Mouse (Mus musculus): Measurements from ENCODE around the gene Cldnd1.

The Cldnd1 gene

DNA sequence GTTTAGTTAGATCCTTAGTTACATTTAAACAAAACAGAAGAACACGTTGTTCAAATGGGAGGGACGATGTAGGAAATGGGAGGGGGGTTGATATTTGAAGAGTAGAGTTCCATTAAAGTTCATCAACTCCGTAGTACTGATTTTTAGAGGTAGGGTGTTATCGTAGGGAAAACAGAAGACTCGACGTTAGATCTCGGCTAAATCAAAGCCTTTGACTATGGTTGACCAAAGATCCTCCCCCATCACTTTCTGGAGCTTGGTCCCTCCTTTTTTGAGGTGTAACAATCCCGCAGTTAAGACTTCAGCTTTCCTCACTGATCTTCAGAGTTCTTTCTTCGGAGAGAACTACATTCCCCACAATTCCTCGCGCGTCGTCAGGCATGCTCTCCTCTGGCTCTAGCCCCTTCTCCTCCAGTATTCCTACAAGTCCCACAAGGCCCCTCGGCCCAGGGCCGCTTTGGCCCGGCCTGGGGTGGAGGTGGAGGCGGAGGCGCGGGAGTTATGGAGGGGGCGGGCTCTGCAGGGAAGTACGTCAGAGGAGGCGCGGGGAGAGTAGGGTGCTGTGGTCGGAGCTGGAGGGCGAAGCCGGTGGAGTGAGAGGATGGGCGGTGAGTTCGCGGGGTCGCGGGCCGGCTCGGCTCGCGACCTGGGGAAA lies at the start of gene Cldnd1:
Gene Cldnd1, plus strand, starts transcription at position 434 of the 655 bp plus-strand sequence.
- in situ Hi-C loops (cut with MboI, MseI), result no loop called here

DNA sequence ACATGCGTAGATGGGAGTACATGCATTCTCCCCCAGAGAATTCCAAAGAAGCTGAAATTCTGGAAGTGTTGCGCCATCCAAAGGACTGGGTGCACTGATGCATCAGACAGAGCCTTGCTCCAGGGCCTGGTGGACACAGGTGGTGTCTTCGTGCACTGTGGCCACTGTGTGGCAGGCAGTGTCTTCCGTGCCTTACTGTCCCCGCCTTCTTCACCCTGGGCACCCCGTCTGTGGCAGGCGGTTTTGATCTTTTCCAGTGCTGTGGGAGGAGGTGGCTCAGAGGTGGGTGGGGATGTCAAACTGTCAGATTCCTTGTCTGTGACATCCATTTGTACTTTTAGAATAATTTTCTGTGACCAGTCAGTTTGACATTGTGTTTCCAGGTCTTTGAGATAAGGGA lies 49.0 kb upstream of the Cldnd1 start:
- in situ Hi-C loops (cut with MboI, MseI), result loop anchor here (5.0 kb wide), 1 partner anchor 54 kb away; no protein-coding TSS in a partner anchor

GRCm38 (mm10) chr16:58682046-58682445 lies 45.7 kb upstream of the Cldnd1 start:
- in situ Hi-C loops (cut with MboI, MseI), result loop anchor here (10.0 kb wide), 1 partner anchor 793 kb away; the partner anchor contains the start of gene Riox2

DNA sequence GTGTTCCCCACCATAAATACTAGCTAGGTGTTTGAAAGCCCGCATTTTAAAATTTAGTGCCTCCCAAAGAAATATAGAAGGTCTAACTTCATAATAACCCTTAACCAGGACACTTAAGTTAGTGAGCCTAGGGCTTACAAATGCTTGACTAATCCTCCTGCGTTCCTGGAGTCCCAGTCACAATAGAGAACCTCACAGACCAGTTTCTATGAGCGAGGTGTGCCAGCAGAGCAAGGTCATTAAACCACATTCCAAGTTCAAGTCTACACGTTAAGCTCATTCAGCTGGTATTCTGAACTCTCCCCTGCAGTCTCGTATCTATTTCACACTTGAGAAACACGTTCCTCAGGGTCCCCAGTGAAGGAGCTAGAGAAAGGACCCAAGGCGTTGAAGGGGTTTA lies 44.8 kb upstream of the Cldnd1 start:
- in situ Hi-C loops (cut with MboI, MseI), result loop anchor here (10.0 kb wide), 1 partner anchor 792 kb away; the partner anchor contains the start of gene Riox2

- in situ Hi-C loops (cut with MboI, MseI), result loop anchor here (10.0 kb wide), 1 partner anchor 791 kb away; the partner anchor contains the start of gene Riox2
Measured at GRCm38 (mm10) chr16:58683911-58684310, 43.8 kb upstream of the Cldnd1 start.

DNA sequence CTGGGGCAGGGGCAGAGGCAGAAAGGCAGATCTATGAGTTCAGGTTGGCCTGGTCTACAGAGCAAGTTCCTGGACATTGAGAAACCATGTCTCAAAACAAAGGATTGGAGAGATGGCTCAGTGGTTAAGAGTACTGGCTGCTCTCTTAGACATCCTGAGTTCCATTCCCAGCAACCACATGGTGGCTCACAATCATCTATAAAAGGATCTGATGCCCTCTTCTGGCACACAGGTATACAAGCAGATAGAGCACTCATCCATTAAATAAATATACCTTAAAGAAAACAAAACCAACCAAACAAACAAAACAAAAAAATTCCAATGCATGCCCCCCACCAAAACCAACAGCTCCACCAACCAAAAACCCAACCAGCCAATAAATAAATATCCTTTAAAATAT lies 43.2 kb upstream of the Cldnd1 start:
- in situ Hi-C loops (cut with MboI, MseI), result loop anchor here (10.0 kb wide), 1 partner anchor 790 kb away; the partner anchor contains the start of gene Riox2

DNA sequence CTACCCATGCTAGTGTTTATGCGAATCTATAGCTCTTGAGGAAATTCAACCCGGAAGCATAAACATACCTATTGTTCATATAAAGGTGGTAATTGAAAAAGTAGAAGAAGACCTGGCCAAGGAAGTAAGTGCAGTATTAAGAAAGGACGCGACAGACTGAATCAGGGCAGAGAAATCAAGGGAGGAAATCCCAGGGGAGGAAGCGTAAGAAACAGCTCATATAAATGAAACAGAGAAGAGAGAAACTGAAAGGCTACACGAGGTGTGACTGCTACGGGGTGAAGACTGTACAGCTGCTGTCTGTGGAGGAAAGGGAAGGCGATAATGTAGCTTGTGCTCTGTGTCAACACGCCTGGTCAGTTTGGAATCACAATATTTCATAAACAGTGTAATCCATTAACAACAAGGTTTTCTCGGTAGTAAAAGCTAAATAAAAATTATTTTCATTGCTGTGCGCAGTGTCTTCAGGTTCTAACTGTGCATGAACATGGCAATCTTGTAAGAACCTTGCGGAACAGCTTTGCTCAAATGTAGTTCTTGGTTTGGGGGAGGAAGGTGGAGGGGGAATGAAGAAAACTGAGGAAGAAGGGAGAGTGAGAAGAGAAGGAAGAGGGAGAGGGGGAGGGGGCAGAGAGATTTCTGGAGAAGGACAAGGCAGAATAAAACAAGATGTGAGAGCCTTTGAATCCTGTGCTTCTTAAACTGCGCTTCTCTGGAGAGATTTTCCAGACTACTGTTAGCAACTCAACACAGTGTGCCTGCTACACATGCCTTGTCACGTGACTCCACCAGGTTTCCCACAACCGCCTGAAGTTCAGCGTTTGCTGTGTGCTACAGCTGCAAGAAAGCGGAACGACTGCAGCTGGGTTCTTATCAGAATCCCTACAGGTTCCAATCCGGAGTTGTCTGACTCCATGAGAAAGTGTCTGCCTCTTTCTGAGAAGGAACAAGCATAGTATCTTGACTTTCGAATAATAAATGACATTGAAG lies 41.9 kb upstream of the Cldnd1 start:
- in situ Hi-C loops (cut with MboI, MseI), result loop anchor here (10.0 kb wide), 1 partner anchor 789 kb away; the partner anchor contains the start of gene Riox2

DNA sequence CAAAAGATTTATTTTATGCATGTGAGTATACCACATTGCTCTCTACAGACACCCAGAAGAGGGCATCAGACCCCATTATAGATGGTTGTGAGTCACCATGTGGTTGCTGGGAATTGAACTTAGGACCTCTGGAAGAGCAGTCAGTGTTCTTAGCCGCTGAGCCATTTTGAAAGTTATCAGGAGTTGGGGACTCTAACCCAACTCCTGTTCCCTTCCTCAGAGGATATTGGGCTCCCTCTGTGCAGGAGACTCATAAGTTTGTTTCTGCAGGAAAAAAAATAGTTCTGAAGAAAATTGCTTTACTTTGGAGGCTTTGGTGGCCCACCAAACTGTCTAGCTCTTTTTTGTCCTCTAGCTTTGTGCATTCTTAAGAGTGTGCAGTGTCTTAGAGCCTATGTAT lies 39.2 kb upstream of the Cldnd1 start:
- in situ Hi-C loops (cut with MboI, MseI), result loop anchor here (10.0 kb wide), 1 partner anchor 786 kb away; the partner anchor contains the start of gene Riox2

DNA sequence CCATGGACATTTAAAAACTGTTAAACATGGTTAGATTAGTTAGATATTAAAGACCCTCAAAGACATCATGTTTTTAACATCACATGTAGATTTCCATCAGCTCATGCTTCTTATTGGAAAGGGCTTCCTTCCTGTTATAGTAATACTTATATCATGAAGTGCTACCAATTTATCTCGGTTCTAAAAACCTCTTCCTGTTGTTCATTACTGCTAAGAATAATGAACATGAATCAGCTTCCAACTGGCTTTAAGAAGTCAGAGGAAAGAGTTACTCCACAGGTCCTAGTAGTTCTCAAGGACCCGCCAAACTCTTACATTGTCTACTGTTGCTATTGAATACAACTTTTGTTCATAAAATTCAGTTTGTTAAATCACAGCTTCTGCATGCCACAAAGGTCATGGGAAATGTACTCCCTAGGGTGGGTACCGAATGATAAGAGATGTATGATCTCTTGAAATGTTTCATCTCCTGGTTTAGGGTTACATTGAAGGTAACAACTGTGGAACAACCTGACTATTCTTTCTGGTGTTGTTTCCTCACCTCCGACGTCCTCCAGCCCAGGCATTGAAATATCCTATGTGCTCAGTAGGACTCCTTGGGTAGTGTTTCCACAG lies 38.0 kb upstream of the Cldnd1 start:
- in situ Hi-C loops (cut with MboI, MseI), result loop anchor here (10.0 kb wide), 1 partner anchor 785 kb away; the partner anchor contains the start of gene Riox2

DNA sequence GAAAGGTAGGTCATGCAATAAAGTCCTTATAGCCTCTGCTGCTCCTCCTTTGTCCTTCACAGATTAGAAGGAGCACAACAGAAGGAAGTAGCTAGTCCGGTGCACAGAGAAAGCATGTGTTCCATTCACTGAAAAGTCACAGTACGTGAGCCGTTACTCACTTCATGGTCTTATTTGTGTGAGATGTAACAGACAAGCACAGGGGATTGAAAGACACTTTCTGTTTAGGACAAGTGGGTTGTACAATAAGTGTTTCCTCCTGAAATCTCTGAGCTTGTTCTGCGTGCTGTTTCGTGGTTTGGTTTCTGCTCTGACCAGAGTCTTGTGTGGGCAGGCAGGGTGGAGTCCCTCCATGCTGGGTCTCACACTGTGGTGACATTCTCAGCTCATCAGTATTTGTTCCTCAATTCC lies 37.4 kb upstream of the Cldnd1 start:
- in situ Hi-C loops (cut with MboI, MseI), result no loop called here

DNA sequence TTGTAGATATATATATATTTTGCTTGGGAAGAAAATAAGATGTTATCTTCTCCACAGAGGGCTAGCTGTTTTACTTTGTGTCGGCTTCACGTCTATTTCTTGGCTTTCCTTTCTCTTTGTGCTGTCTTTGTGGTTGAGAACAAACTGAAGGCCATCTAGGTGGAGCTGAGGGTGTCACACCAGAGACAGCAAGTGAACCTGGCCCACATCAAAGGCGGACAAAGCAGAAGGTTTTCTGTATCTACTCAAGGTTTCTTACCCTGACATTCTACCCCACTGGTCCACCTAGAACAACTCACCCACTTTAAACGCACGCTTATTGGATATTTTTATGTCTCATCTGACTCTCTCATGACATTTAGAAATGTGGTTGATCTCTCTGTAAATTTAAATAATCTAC lies 33.6 kb upstream of the Cldnd1 start:
- in situ Hi-C loops (cut with MboI, MseI), result no loop called here

- in situ Hi-C loops (cut with MboI, MseI), result no loop called here
Measured at GRCm38 (mm10) chr16:58696796-58697195, 30.9 kb upstream of the Cldnd1 start.

GRCm38 (mm10) chr16:58697261-58697660 lies 30.4 kb upstream of the Cldnd1 start:
- in situ Hi-C loops (cut with MboI, MseI), result no loop called here

- in situ Hi-C loops (cut with MboI, MseI), result loop anchor here (5.0 kb wide), 1 partner anchor 767 kb away; no protein-coding TSS in a partner anchor
Measured at GRCm38 (mm10) chr16:58700174-58700573, 27.5 kb upstream of the Cldnd1 start.

GRCm38 (mm10) chr16:58700816-58701424 lies 26.8 kb upstream of the Cldnd1 start:
- in situ Hi-C loops (cut with MboI, MseI), result loop anchor here (5.0 kb wide), 1 partner anchor 766 kb away; no protein-coding TSS in a partner anchor

- in situ Hi-C loops (cut with MboI, MseI), result loop anchor here (5.0 kb wide), 1 partner anchor 766 kb away; no protein-coding TSS in a partner anchor
Measured at GRCm38 (mm10) chr16:58701779-58702178, 25.9 kb upstream of the Cldnd1 start.

- in situ Hi-C loops (cut with MboI, MseI), result loop anchor here (5.0 kb wide), 1 partner anchor 765 kb away; no protein-coding TSS in a partner anchor
Measured at GRCm38 (mm10) chr16:58702329-58702932, 25.3 kb upstream of the Cldnd1 start.

GRCm38 (mm10) chr16:58703382-58704124 lies 24.2 kb upstream of the Cldnd1 start:
- in situ Hi-C loops (cut with MboI, MseI), result loop anchor here (5.0 kb wide), 1 partner anchor 764 kb away; no protein-coding TSS in a partner anchor

- in situ Hi-C loops (cut with MboI, MseI), result loop anchor here (5.0 kb wide), 1 partner anchor 762 kb away; no protein-coding TSS in a partner anchor
Measured at GRCm38 (mm10) chr16:58704999-58705398, 22.7 kb upstream of the Cldnd1 start.

Data from regulatory T cell (primary cell).